Mouse (Mus musculus): ENCODE data around the gene AL607142.1. TPM values are rescaled to one million over a fixed set of nuclear protein-coding genes. Genes with fewer than 3 reads are reported as not detected.

AL607142.1 gene
- total RNA-seq, 2 experiments from 2014 or later, result not detected

DNA sequence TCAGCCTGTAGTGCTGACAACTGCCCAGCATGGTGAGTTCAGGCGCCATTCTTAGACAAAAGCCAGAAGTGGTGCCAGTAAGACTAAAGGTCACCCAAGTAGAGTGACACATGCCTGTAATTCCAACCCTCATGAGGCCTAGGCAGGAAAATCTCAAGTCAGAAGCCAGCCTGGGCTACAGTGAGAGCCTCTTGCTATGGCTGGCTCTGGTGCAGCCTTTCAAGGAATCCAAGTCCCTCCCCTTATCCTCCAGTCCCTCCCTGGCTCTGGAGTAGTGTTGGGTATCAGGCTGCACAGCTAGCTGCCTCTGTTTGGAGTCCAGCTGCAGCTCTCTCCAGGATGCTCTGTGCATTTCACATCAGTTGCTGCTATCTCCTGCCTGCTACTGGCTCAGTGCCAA is 77.0 kb downstream of the AL607142.1 start:
- DNase-seq, result no peak
- intact Hi-C loops (cut with DNase I; ENCODE audit: low total_unique reads), result no loop called here

- peak; percentile 70 for DNase-seq
- intact Hi-C loops (cut with DNase I; ENCODE audit: low total_unique reads), result no loop called here
Measured at GRCm38 (mm10) chr4:120142905-120143304, 78.1 kb downstream of the AL607142.1 start.

Other genes starting within 250 kb of the AL607142.1 start
- gene Edn2, start 96.2 kb downstream of the AL607142.1 start, total RNA-seq (2021), result not detected
- 10 to 100 TPM in 1 of 2 experiments, 1 to 10 TPM in 1; 6.7 to 11.6 TPM for gene Foxo6, start 222.4 kb downstream of the AL607142.1 start, total RNA-seq (2021)

Measured in gastrocnemius, postnatal 14 days (tissue).